Mouse (Mus musculus) midbrain, postnatal 0 days (tissue): Measurements from ENCODE around the gene Adra1b. TPM values are rescaled to one million over a fixed set of nuclear protein-coding genes. Genes with fewer than 3 reads are reported as not detected.

Source experiments
- ATAC-seq: fragments of 200-750 bp; cut with Nextera tagmentation; 2 replicates; pipeline ENCODE4 v1.8.0; 2017; ENCODE audit warnings: moderate number of reproducible peaks, mild to moderate bottlenecking, moderate TSS enrichment, moderate library complexity; ENCODE audit not compliant: low FRiP score
- DNase-seq: peaks from one replicate; pipeline ENCODE4 v3.0.0-alpha.2; 2015; ENCODE audit warnings: low spot score
- H3K27ac ChIP-seq: fragments of 300-500 bp; sonication (generic); 2 replicates; pipeline ENCODE4 v1.5.1; 2014; ENCODE audit warnings: low read depth, mild to moderate bottlenecking, low read length, mixed read lengths
- H3K27me3 ChIP-seq: fragments of 300-500 bp; sonication (generic); 2 replicates; pipeline ENCODE4 v1.6.1; 2014; ENCODE audit warnings: low read length, control low read depth, mixed read lengths; ENCODE audit not compliant: insufficient read depth
- H3K36me3 ChIP-seq: fragments of 300-500 bp; sonication (generic); 2 replicates; pipeline ENCODE4 v1.6.1; 2014; ENCODE audit warnings: low read length, control low read depth, mixed read lengths; ENCODE audit not compliant: insufficient read depth
- H3K4me1 ChIP-seq: fragments of 300-500 bp; sonication (generic); 2 replicates; pipeline ENCODE4 v1.6.1; 2014; ENCODE audit warnings: mild to moderate bottlenecking, control low read depth, antibody characterized with exemption, low read length, mixed read lengths; ENCODE audit not compliant: insufficient read depth
- H3K4me2 ChIP-seq: fragments of 300-500 bp; sonication (generic); 2 replicates; pipeline ENCODE4 v1.6.1; 2014; ENCODE audit warnings: low read depth, mild to moderate bottlenecking, low read length, mixed read lengths; ENCODE audit not compliant: poor library complexity, severe bottlenecking
- H3K4me3 ChIP-seq: fragments of 300-500 bp; sonication (generic); 2 replicates; pipeline ENCODE4 v1.5.1; 2014; ENCODE audit warnings: low read depth, mild to moderate bottlenecking, low read length, moderate library complexity
- H3K9ac ChIP-seq: fragments of 300-500 bp; sonication (generic); replicated peaks from 2 replicates; pipeline ENCODE4 v1.6.1; 2014; ENCODE audit warnings: mild to moderate bottlenecking, low read length, moderate library complexity, mixed read lengths; ENCODE audit not compliant: poor library complexity, severe bottlenecking
- H3K9me3 ChIP-seq: fragments of 300-500 bp; sonication (generic); 2 replicates; pipeline ENCODE4 v1.6.1; 2016; ENCODE audit warnings: low read length, control low read depth
- CTCF ChIP-seq: IDR thresholded peaks from 2 replicates; pipeline ENCODE4 v1.5.1; 2016; ENCODE audit warnings: antibody characterized with exemption, mild to moderate bottlenecking
- WGBS: fragments of 180-500 bp; shearing (Covaris S2); extraction: QIAGEN DNeasy Blood & Tissue Kit; methylation state at CpG from one replicate; pipeline ENCODE4 v1.1.7; 2014; 5-methylcytosine and 5-hydroxymethylcytosine counted together
- polyA plus RNA-seq: library from polyadenylated mRNA; unstranded; fragments of >200 nt; fragmentation: Nextera tagmentation; extraction: Ambion mirVana; gene quantifications from 2 replicates; pipeline ENCODE4 v1.2.1, GENCODE M21; 2015
- total RNA-seq: library from RNA; depleted of rRNA; stranded (reverse); fragments of >200 nt; gene quantifications from 2 replicates; pipeline ENCODE4 v1.2.3, GENCODE M21; 2014

The Adra1b gene
- total and polyA plus RNA-seq, 2 experiments from 2014 or later, result 17.1 to 38.7 TPM

- Histone ChIP-seq H3K9me3 (no peaks in the 10 kb centered on the region), H3K27me3 (no peaks in the 10 kb centered on the region), H3K4me3 (no peak overlapping the region), H3K4me2 (no peak overlapping the region), H3K36me3 (no peaks in the 10 kb centered on the region), H3K4me1 (no peaks in the 10 kb centered on the region), H3K27ac (no peak overlapping the region), H3K9ac (no peak overlapping the region)
- ATAC-seq (no peak), DNase-seq (no peak)
- WGBS, result 91% methylated on average over 3 of the region's 3 CpGs
- no peak for TF ChIP-seq CTCF
Measured at GRCm38 (mm10) chr11:43891457-43891856, 9.6 kb downstream of the Adra1b start.

- ATAC-seq (0 out of 2 replicates have a peak, but pooled peaks have one; percentile 27), DNase-seq (peak; percentile 21)
- TF ChIP-seq CTCF, result no peak
Measured at GRCm38 (mm10) chr11:43889208-43889915, 11.6 kb downstream of the Adra1b start.

DNA sequence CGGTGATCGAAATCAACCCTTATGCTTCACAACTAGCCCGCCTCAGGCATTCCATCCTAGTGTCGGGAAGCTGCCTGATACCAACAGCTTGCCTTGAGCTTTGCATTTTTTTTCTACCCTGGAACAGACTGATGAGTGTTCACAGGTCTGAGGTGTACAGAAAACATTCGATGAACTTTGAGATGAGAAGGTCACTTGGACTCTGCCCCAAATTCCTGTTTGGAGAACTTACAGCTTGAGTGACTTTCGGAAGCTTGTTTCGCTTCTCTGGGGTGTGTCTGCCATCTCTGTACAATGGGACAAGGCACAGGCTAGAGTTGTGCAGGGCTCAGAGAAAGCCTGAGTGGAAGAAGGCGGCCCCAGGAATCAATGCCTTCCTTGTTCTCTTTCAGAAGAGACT, 12.3 kb downstream of the Adra1b start:
- Histone ChIP-seq H3K9me3 (no peaks in the 10 kb centered on the region), H3K27me3 (no peaks in the 10 kb centered on the region), H3K27ac (no peak overlapping the region), H3K4me3 (no peak overlapping the region), H3K4me1 (no peaks in the 10 kb centered on the region), H3K9ac (no peak overlapping the region), H3K4me2 (no peak overlapping the region), H3K36me3 (no peaks in the 10 kb centered on the region)
- no peak for TF ChIP-seq CTCF
- no peak for DNase-seq
- WGBS, result 86% methylated on average over 8 of the region's 8 CpGs
- no peak for ATAC-seq

More at GRCm38 (mm10) chr11:43889208-43889915, 11.6 kb downstream of the Adra1b start:
- Histone ChIP-seq H3K36me3 (no peaks in the 10 kb centered on the region), H3K27ac (no peak overlapping the region), H3K9ac (no peak overlapping the region), H3K27me3 (no peaks in the 10 kb centered on the region), H3K4me3 (no peak overlapping the region), H3K9me3 (no peaks in the 10 kb centered on the region), H3K4me2 (no peak overlapping the region), H3K4me1 (no peaks in the 10 kb centered on the region)
- WGBS, result 71% methylated on average over 8 of the region's 8 CpGs

- no peak for ATAC-seq
- Histone ChIP-seq H3K9me3 (no peaks in the 10 kb centered on the region), H3K9ac (no peak overlapping the region), H3K4me2 (no peak overlapping the region), H3K27me3 (no peaks in the 10 kb centered on the region), H3K36me3 (no peaks in the 10 kb centered on the region), H3K4me1 (no peaks in the 10 kb centered on the region), H3K27ac (no peak overlapping the region), H3K4me3 (no peak overlapping the region)
- TF ChIP-seq CTCF, result no peak
- no peak for DNase-seq
Measured at GRCm38 (mm10) chr11:43887597-43887996, 13.4 kb downstream of the Adra1b start.

DNA sequence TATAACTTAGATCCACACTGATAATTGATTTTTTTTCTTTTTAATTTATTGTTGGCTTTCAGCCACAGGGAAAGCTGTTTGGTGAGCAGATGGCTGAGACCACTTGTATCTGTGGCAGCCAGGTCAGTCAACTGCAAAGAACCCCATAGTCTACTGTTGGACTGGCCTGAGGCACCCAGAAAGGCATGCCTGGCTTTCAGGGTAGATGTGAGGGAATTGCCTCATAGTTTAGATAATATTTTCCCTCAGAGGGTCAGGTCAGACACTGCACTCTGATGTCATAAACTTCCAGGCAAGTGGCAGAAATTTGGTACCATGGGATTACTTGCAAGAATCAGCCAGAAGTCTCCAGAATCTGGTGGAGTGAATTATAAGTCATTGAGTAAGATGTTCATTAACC, 16.5 kb downstream of the Adra1b start:
- no peaks in the 10 kb centered on the region for H3K27me3 ChIP-seq
- H3K4me3 ChIP-seq, result no peak overlapping the region
- ATAC-seq (no peak), DNase-seq (peak; percentile 19)
- no peak for TF ChIP-seq CTCF
- H3K9me3 ChIP-seq, result no peaks in the 10 kb centered on the region
- no peaks in the 10 kb centered on the region for H3K36me3 ChIP-seq
- H3K4me2 ChIP-seq, result no peak overlapping the region
- H3K9ac ChIP-seq, result no peak overlapping the region
- no peaks in the 10 kb centered on the region for H3K4me1 ChIP-seq
- H3K27ac ChIP-seq, result no peak overlapping the region

DNA sequence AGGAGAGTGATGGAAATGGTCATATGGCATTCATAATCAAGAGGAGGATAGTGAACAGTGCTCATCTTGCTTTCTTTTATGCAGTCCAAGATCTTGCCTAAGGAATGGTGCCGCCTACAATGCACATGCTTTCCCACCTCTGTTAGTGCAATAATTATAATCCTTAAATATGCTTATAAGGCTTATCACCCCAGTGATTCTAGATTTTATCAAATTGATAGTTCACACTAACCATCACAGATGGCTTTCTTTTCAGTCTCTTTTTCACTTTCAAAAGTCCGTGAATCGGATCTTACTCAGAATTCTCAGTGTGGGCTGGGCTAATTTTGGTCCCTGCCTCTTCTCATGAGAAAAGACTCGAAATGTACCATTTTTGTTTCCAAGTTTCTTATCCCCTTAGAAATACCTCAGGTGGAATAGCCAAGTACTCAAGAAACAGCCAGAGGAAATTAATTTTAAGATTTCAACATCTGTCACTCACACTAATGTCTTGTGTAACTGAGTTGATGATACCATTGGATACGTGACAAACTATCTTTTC, 17.3 kb downstream of the Adra1b start:
- ATAC-seq (no peak), DNase-seq (no peak)
- no peaks in the 10 kb centered on the region for H3K36me3 ChIP-seq
- H3K4me1 ChIP-seq, result no peaks in the 10 kb centered on the region
- no peak overlapping the region for H3K27ac ChIP-seq
- no peaks in the 10 kb centered on the region for H3K9me3 ChIP-seq
- no peak overlapping the region for H3K4me3 ChIP-seq
- no peaks in the 10 kb centered on the region for H3K27me3 ChIP-seq
- no peak for TF ChIP-seq CTCF
- 88% methylated on average over 5 of the region's 5 CpGs for WGBS
- H3K9ac ChIP-seq, result no peak overlapping the region
- H3K4me2 ChIP-seq, result no peak overlapping the region
